Mouse (Mus musculus) embryonic facial prominence, embryonic 10.5 days (tissue): ENCODE measurements at regions not wholly inside any gene's neighbourhood (a gene's known extent, or its start where the extent isn't known, plus 50 kb on each side); places are given as distances from the start of the nearest gene placed in this dataset.

Experiments
- DNase-seq: peaks from one replicate; pipeline ENCODE4 v3.0.0-alpha.2; 2017; ENCODE audit warnings: low spot score
- H3K27ac ChIP-seq: fragments of 300-500 bp; sonication (generic); replicated peaks from 2 replicates; pipeline ENCODE4 v1.5.1; 2016; ENCODE audit warnings: mild to moderate bottlenecking
- H3K27me3 ChIP-seq: fragments of 300-500 bp; sonication (generic); replicated peaks from 2 replicates; pipeline ENCODE4 v1.6.1; 2016; ENCODE audit warnings: low read depth, mild to moderate bottlenecking; ENCODE audit not compliant: poor library complexity, severe bottlenecking
- H3K36me3 ChIP-seq: fragments of 300-500 bp; sonication (generic); replicated peaks from 2 replicates; pipeline ENCODE4 v1.6.1; 2016; ENCODE audit warnings: mild to moderate bottlenecking, moderate library complexity
- H3K4me1 ChIP-seq: fragments of 300-500 bp; sonication (generic); 2 replicates; pipeline ENCODE4 v1.6.1; 2016
- H3K4me3 ChIP-seq: fragments of 300-500 bp; sonication (generic); 2 replicates; pipeline ENCODE4 v1.5.1; 2016; ENCODE audit warnings: mild to moderate bottlenecking, moderate library complexity
- H3K9me3 ChIP-seq: fragments of 300-500 bp; sonication (generic); 2 replicates; pipeline ENCODE4 v1.6.1; 2016; ENCODE audit warnings: mild to moderate bottlenecking
- WGBS: fragments of 180-500 bp; shearing (Covaris S2); methylation state at CpG from one replicate; pipeline ENCODE4 v1.1.7; 2016; 5-methylcytosine and 5-hydroxymethylcytosine counted together

DNA sequence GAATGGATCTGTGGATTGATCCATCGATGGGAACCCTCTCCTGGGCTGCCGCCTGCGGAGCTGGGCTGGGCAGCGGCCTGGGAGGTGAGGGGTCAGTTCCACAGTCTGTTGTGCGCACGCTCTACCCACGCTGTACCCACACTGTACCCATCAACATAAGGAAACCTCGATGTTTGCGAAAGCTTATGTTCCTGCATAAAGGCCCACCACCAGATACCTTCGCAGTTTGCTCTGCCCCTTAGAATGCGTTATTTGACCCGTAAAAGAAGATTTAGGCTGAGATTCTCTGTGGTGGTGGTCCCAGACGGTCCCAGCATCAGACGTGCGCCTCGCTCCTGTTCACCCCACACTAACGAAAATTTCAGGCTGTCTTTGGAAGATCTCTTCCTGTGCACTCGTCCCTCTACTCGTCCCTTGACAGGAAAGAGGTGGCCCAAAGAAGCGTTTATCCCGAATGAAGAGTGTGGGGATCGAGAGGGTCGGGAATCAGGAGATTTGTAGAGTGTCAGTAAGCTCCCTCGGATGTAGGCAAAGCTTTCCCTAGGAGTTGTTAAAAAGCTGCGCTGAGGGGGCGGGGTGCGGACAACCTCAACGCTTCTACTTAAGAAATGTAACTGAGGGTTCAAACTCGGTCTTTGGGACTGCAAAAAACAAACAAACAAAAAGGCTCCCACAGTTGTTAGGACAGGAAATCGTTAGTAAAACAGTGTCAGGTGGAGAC is 123.9 kb downstream of the Tmem161b start:
- Histone ChIP-seq H3K27me3 (peaks cover 78% of the 10 kb centered on the region), H3K4me1 (peaks cover 29% of the 10 kb centered on the region)
- under 1% methylated on average over 30 of the region's 30 CpGs for WGBS

DNA sequence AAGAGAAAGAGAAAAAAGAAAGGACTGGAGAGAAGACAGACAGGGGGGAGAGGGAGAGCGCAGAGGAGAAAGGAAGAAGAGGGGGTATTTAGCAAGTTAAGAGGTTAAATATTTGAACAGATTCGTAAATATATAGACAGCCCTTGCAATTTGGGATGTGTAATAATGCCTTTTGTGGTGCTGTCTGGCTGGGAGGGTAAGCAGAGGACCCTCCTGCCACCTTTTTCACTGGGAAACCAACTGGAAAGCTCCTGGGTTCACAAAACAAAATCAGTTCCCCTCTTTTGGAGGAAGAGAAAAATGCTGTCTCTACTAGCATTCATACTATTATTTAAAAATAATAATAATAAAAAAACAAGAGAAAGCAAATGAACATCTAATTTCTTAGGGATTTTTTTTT is 124.5 kb downstream of the Tmem161b start:
- Histone ChIP-seq H3K4me1 (peaks cover 29% of the 10 kb centered on the region), H3K36me3 (no peaks in the 10 kb centered on the region), H3K9me3 (no peaks in the 10 kb centered on the region), H3K4me3 (peak overlapping the region; percentile 35; the same call in 1 of the 2 replicates), H3K27ac (peak overlapping the region; percentile 51; the same call in 1 of the 2 replicates), H3K27me3 (peaks cover 78% of the 10 kb centered on the region)
- peak; percentile 9 for DNase-seq
- WGBS = 1% methylated on average over 2 of the region's 2 CpGs

More for the DNA sequence above, 123.9 kb downstream of the Tmem161b start:
- Histone ChIP-seq H3K9me3 (no peaks in the 10 kb centered on the region), H3K36me3 (no peaks in the 10 kb centered on the region), H3K27ac (peak overlapping the region; percentile 51; the same call in 1 of the 2 replicates), H3K4me3 (peak overlapping the region; percentile 35)
- DNase-seq = peak; percentile 48

DNA sequence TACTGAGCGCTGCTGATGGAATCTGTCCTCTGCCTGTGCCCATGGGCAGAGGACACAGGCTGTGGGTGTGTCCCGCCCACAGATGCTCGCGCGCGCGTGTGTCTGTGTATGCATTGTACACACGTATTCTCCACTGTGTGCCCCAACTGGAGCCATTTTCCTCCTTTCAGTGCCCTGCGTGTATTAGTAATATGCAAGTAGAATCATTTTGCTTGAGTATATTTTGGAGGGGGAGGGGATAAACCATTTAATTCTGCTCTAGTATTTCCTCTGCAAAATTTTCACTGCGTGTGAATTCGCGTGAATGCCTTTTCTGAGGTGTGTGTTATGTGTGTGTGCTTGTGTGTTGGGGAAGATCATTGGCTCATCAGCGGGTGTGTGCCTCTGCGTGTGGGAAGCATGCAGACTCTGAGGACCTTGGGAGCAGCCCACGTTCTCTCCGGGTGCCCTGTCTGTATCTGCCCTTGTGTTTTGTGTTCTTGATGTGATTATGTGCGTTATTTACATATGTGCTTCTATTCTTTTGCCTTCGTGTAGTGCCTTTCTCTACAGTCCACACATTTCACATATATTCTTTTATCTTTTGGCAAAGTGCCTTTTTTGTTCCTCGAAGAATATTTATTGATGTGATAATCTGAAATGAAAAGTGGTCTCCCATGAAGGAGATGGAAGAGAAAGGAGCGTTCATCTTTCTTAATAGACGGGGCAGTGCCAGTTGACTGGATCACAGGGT is 125.3 kb downstream of the Tmem161b start:
- peak; percentile 36 for DNase-seq
- WGBS = 2% methylated on average over 21 of the region's 21 CpGs
- H3K4me1 ChIP-seq = peaks cover 29% of the 10 kb centered on the region
- H3K27ac ChIP-seq = peak overlapping the region; percentile 58; the same call in 1 of the 2 replicates
- peaks cover 76% of the 10 kb centered on the region for H3K27me3 ChIP-seq
- H3K36me3 ChIP-seq = no peaks in the 10 kb centered on the region
- H3K9me3 ChIP-seq = no peaks in the 10 kb centered on the region
- peak overlapping the region; percentile 58 for H3K4me3 ChIP-seq

DNA sequence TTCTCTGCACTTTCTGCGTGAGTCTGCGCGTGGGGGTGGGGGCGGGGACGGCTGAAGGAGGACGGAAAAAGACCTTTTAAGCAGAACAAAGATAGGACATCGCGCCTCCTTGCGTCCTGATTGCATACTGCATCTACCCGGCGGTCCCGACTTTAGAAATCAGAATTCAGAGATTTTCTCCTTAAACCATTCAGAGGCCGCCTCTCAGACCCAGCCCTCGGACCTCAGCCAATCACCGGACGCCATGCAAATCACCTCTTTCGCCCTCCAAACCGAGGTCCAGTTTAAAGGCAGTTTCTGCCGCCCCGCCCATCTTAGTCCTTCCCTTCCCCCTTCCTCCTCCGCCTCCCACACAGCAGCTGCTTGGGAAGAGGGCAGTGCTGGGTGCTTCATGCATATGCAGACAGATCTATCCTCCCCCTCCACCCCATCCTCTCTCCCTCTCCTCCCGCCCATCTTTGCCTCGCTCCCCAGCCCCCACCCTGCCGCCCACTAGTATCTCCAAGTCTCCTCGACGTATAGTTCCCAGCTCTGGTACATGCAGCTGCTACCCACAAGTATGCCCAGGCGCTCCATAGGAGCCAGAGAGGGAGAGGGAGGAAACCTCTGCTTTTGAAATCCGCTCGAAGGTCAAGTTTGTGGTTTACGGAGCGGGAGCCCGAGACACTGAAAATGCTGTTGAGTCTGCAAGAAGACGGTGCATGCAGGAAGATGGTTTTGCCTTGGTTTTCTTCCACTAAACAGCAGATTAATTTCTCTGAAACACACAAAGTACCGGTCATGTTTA is 126.0 kb downstream of the Tmem161b start:
- H3K27ac ChIP-seq = peak overlapping the region; percentile 80
- H3K36me3 ChIP-seq = no peaks in the 10 kb centered on the region

DNA sequence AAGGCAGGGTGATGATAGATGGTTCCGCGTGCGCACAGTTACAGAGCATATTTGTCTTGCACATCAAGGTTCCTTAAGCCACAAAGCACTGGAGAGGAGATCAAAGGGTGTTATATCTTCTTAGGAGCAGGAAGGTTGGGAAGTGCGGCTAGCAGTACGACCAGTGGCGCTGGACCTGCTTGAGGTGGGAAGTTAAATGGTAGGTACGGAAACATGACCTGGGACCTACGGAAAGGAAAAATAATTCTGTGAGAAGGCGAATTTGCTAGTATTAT is 126.5 kb downstream of the Tmem161b start:
- H3K4me3 ChIP-seq = peak overlapping the region; percentile 58
- peaks cover 25% of the 10 kb centered on the region for H3K4me1 ChIP-seq
- H3K27ac ChIP-seq = peak overlapping the region; percentile 80
- H3K36me3 ChIP-seq = no peaks in the 10 kb centered on the region
- WGBS = under 1% methylated on average over 9 of the region's 9 CpGs
- H3K9me3 ChIP-seq = no peaks in the 10 kb centered on the region
- no peak for DNase-seq
- peaks cover 65% of the 10 kb centered on the region for H3K27me3 ChIP-seq

More for the DNA sequence above, 126.0 kb downstream of the Tmem161b start:
- Histone ChIP-seq H3K4me3 (peak overlapping the region; percentile 58), H3K4me1 (peaks cover 29% of the 10 kb centered on the region), H3K9me3 (no peaks in the 10 kb centered on the region), H3K27me3 (peaks cover 70% of the 10 kb centered on the region)
- peak; percentile 95 for DNase-seq
- WGBS = under 1% methylated on average over 34 of the region's 34 CpGs

DNA sequence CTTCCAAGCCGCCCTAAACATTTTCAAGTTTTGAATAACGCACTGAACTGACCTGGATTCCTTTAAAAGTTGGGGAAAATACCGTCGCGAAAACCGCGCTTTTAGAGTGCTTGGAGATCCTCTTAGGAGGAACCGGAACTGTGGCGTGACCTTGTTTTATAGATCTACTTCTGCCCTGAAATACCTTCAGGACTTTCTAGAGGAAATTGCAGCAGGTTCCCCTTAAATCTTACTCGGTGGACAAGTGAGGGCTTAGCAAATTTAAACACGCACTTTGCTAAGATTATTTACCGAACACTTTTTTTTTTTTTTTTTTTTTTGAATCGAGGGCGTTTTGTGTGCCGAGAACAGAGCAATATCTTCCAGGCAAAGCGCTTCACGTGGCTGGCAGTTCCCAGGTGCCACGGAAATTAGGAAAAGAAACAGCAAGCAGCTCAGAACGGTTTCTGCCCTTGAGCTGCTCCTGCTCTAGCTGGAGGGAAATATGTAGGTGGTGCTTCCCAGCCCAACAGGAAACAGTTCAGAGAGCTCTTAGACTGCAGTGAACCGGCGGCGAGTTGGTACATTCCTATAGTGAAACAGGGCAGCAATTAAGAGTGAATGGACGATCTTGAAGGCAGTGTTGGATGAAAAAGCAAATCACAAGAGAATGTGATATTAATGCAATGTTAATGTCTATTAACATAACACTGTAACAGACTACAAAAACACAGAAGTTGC is 127.1 kb downstream of the Tmem161b start:
- Histone ChIP-seq H3K4me3 (peak overlapping the region; percentile 58), H3K27ac (peak overlapping the region; percentile 80), H3K4me1 (peaks cover 25% of the 10 kb centered on the region), H3K36me3 (no peaks in the 10 kb centered on the region), H3K27me3 (peaks cover 60% of the 10 kb centered on the region), H3K9me3 (no peaks in the 10 kb centered on the region)
- 1% methylated on average over 23 of the region's 23 CpGs for WGBS
- DNase-seq = peak; percentile 56

DNA sequence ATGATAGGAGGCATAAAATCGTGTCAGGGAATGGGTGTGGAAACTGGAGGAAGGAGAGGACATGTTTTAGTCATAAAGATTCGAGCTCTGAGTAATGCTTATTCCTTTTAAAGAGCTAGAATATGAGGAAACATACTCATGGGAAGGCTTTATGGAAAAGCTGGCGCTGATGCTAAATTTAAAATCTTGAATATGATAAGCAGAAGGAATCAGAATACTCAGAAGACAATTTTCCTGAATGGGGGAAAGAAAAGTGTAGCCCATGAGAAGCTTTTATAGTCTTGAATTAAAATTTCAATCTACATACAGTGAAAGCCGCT is 127.6 kb downstream of the Tmem161b start:
- H3K27me3 ChIP-seq = peaks cover 54% of the 10 kb centered on the region
- no peaks in the 10 kb centered on the region for H3K36me3 ChIP-seq
- peak overlapping the region; percentile 58 for H3K4me3 ChIP-seq
- H3K9me3 ChIP-seq = no peaks in the 10 kb centered on the region
- 40% methylated on average over 4 of the region's 4 CpGs for WGBS
- peaks cover 25% of the 10 kb centered on the region for H3K4me1 ChIP-seq
- no peak overlapping the region for H3K27ac ChIP-seq
- DNase-seq = no peak

DNA sequence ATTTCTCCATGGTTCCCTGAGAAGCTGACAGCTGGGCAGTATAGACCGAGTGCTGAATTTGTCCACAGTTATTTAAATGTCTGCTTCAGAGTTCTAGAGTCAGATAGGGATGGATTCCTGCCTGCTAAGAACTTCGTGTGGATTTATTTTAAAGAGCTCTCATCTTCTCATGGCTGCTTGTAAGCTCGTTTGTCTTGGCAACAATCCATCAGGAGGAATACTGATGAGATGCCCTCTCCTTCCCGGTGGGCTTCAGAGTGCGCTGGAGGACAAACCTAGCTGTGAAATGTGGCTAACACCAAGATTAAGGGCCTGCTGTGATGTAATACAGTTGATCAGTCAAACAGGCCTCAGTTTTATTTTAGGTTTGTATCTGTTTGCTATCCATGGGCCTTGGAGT is 128.7 kb downstream of the Tmem161b start:
- Histone ChIP-seq H3K4me3 (no peak overlapping the region), H3K9me3 (no peaks in the 10 kb centered on the region), H3K27ac (no peak overlapping the region), H3K36me3 (no peaks in the 10 kb centered on the region), H3K27me3 (peaks cover 43% of the 10 kb centered on the region), H3K4me1 (peaks cover 22% of the 10 kb centered on the region)
- whole genome bisulfite sequencing = 57% methylated on average over 5 of the region's 5 CpGs
- no peak for DNase-seq

DNA sequence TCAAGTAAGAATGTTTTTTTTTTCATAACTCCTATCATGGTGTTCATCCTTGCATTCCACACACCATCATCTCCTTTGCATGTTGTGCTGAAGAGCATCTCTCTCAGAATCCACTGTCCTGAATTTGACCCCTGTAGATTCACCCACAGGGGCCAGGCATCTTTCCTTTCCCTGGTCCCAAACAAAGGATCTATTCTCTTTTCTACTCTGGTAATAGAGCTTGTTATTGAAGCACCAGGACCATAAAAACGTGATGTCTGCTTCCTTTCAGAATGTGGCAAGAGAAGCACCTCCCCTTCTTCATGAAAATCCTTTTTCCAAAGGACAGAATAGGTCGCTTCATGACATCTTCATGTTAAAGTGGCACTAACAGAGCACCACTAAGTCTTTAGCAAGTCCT is 134.4 kb downstream of the Tmem161b start:
- no peak for DNase-seq
- peaks cover 7% of the 10 kb centered on the region for H3K27me3 ChIP-seq
- no peak overlapping the region for H3K27ac ChIP-seq
- H3K9me3 ChIP-seq = no peaks in the 10 kb centered on the region
- WGBS = 39% methylated on average over 2 of the region's 2 CpGs
- H3K4me3 ChIP-seq = no peak overlapping the region
- H3K36me3 ChIP-seq = no peaks in the 10 kb centered on the region
- H3K4me1 ChIP-seq = peaks cover 5% of the 10 kb centered on the region; the same call in 1 of the 2 replicates

DNA sequence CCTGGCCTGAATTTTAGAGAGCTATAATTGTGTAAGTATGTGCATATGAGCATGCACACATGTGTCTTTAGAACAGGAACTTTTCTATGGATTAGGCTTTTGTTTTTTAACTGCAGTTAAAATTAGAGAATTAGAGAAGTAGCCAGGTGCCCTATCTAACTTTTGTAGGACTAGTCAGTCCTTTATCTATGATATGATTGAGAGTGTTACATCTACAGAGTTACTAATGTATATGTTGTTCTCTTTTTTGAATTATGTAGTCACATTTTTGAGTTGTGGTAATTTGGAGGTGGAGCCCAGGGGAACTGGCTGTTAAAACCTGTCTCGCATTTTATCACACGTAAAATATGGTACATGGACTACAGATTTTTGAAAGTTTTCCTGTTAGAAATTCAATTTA is 138.4 kb downstream of the Tmem161b start:
- no peaks in the 10 kb centered on the region for H3K9me3 ChIP-seq
- peaks cover 5% of the 10 kb centered on the region; the same call in 1 of the 2 replicates for H3K4me1 ChIP-seq
- 96% methylated on average over 2 of the region's 2 CpGs for WGBS
- H3K36me3 ChIP-seq = no peaks in the 10 kb centered on the region
- no peak overlapping the region for H3K27ac ChIP-seq
- no peak overlapping the region for H3K4me3 ChIP-seq
- H3K27me3 ChIP-seq = no peaks in the 10 kb centered on the region
- DNase-seq = no peak

DNA sequence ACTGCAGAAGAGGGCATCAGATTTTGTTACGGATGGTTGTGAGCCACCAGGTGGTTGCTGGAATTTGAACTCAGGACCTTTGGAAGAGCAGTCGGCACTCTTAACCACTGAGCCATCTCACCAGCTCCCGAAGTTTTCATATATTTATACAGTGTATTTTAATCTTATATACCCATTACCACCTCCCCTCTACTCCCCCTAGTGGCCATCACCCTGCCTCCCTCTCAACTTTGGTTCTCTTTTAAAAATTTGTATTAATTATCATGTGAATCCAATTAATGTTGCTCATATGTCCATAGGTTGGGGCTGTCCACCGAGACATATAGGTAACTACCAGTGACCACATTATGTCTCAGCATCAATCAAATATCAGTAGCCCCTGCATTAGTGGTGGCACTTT is 142.0 kb downstream of the Tmem161b start:
- no peak overlapping the region for H3K4me3 ChIP-seq
- no peaks in the 10 kb centered on the region for H3K9me3 ChIP-seq
- H3K27ac ChIP-seq = no peak overlapping the region
- H3K4me1 ChIP-seq = no peaks in the 10 kb centered on the region
- H3K27me3 ChIP-seq = no peaks in the 10 kb centered on the region
- 91% methylated on average over 4 of the region's 4 CpGs for WGBS
- no peak for DNase-seq
- no peaks in the 10 kb centered on the region for H3K36me3 ChIP-seq

DNA sequence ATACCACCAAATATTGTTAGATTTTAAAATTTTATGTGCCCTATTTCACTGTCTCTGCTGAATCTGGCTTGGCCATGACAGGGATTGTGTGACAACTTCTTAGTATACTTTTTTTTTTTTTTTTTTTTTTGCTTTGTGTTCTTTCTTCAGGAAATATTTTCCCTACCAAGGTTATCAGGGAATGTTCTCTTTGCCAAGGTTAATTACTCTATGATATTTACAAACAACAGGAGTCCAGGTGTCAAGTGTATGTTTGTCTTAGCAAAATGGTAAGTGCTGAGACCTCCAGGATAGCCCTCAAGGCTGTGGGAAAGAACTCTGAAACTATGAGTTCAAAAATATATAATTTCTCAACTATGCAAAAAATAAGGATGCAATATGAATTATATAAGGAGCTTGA is 143.4 kb downstream of the Tmem161b start:
- Histone ChIP-seq H3K27ac (no peak overlapping the region), H3K4me3 (no peak overlapping the region), H3K36me3 (no peaks in the 10 kb centered on the region), H3K9me3 (no peaks in the 10 kb centered on the region), H3K27me3 (no peaks in the 10 kb centered on the region), H3K4me1 (no peaks in the 10 kb centered on the region)
- no peak for DNase-seq
